Mouse (Mus musculus): Measurements from ENCODE around the gene Magi1.
"Not testable (repeated sequence)": the region's sequence is repeated elsewhere in the genome, so short reads cannot be mapped to it uniquely, and the experiment has no call there.

DNA sequence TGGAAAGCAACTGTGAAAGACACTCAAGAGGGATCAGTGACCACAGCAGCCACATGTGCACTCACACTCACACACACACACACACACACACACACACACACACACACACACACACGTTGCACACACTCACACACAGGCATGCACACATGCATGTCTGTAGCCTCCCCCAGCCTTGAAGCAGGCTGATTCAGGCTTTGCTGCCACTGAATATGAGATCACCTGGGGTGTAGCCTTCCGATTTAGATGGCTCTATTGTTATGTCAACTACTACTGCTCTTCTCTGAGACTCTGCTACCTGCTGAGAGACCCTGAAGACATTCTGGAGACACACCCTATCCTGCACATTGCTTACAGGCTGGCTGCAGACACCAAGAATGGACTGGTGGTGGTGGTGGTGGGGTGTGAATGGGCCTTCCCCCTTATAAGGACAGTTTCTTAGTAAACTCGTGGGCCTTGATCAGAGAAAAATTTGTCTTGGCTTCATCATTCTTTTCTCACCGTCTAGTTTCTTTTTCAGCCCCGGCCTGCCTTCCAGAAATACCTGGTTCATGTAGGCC is 653.9 kb downstream of the Magi1 start:
- not testable (repeated sequence) for TF ChIP-seq POLR2A, CTCF (IDR thresholded peaks at IDR 0.05; ENCODE audit: insufficient read depth, low read depth, low read length)

Data from olfactory bulb, adult 2 months (tissue).